Mouse (Mus musculus) heart, postnatal 25 days (tissue): ENCODE results near the gene Ints11. TPM values are rescaled to one million over a fixed set of nuclear protein-coding genes. Genes with fewer than 3 reads are reported as not detected.
A peak's percentile ranks its signal among the peaks of the same experiment; 100 is the strongest.

ENCODE experiments used
- DNase-seq: peaks from one replicate; pipeline ENCODE4 v3.0.0; 2022; ENCODE audit warnings: low spot score
- intact Hi-C: fragments of 180-260 bp; cut with DNase I; formaldehyde crosslinking; loops from one replicate; pipeline ENCODE4 v1.15.1; 2025
- total RNA-seq, 2 experiments: library from RNA; stranded (reverse); gene quantifications; 2 replicates each; pipeline ENCODE4 v1.2.3; 2021

The Ints11 gene
- total RNA-seq, 2 experiments from 2014 or later: 15.9 to 17.5 TPM

GRCm38 (mm10) chr4:155888181-155888580, 18.8 kb downstream of the Ints11 start:
- intact Hi-C loops: loop anchor here (2.0 kb wide), 1 partner anchor 19 kb away; the partner anchor contains the start of genes Cptp and Ints11
- DNase-seq: no peak

- DNase-seq: no peak
Observed at GRCm38 (mm10) chr4:155889316-155889715, 20.0 kb downstream of the Ints11 start.

GRCm38 (mm10) chr4:155891011-155891471, 21.7 kb downstream of the Ints11 start:
- no peak for DNase-seq
- intact Hi-C loops: loop anchor here (5.0 kb wide), 1 partner anchor 59 kb away; the partner anchor contains the start of gene Aurkaip1

More at GRCm38 (mm10) chr4:155889316-155889715, 20.0 kb downstream of the Ints11 start:
- intact Hi-C loops: loop anchor here (2.0 kb wide), 1 partner anchor 21 kb away; the partner anchor contains the start of genes Cptp and Ints11

- intact Hi-C loops: loop anchor here (2.0 to 5.0 kb wide), 2 partner anchors 49 to 59 kb away; partner anchors contain the start of gene Aurkaip1
- peak; percentile 90 for DNase-seq
Observed at GRCm38 (mm10) chr4:155891551-155892001, 22.2 kb downstream of the Ints11 start, which contains the start of the genes Pusl1 and Acap3. Gene Pusl1, minus strand, starts transcription at chr4:155891781. Gene Acap3, plus strand, starts transcription at chr4:155891822.

- DNase-seq: peak; percentile 70
- intact Hi-C loops: loop anchor here (2.0 to 5.0 kb wide), 2 partner anchors 49 to 60 kb away; partner anchors contain the start of gene Aurkaip1
Observed at GRCm38 (mm10) chr4:155892017-155892416, 22.7 kb downstream of the Ints11 start.

- intact Hi-C loops: loop anchor here (2.0 to 5.0 kb wide), 2 partner anchors 48 to 60 kb away; partner anchors contain the start of gene Aurkaip1
- no peak for DNase-seq
Observed at GRCm38 (mm10) chr4:155892438-155893211, 23.3 kb downstream of the Ints11 start.

- no peak for DNase-seq
- intact Hi-C loops: loop anchor here (2.0 to 5.0 kb wide), 2 partner anchors 48 to 61 kb away; partner anchors contain the start of gene Aurkaip1
Observed at GRCm38 (mm10) chr4:155893212-155893690, 23.9 kb downstream of the Ints11 start.

- peak; percentile 82 for DNase-seq
- intact Hi-C loops: loop anchor here (1.0 to 5.0 kb wide), 2 partner anchors 47 to 62 kb away; partner anchors contain the start of genes Aurkaip1 and Dvl1
Observed at GRCm38 (mm10) chr4:155894311-155894881, 25.1 kb downstream of the Ints11 start.

GRCm38 (mm10) chr4:155895216-155895615, 25.9 kb downstream of the Ints11 start:
- intact Hi-C loops: no loop called here

GRCm38 (mm10) chr4:155895826-155896225, 26.5 kb downstream of the Ints11 start:
- no peak for DNase-seq
- intact Hi-C loops: no loop called here

More at GRCm38 (mm10) chr4:155895216-155895615, 25.9 kb downstream of the Ints11 start:
- peak; percentile 44 for DNase-seq

- no peak for DNase-seq
- intact Hi-C loops: no loop called here
Observed at GRCm38 (mm10) chr4:155896461-155896860, 27.1 kb downstream of the Ints11 start.

- no peak for DNase-seq
- intact Hi-C loops: no loop called here
Observed at GRCm38 (mm10) chr4:155898318-155898717, 29.0 kb downstream of the Ints11 start.

- DNase-seq: no peak
- intact Hi-C loops: no loop called here
Observed at GRCm38 (mm10) chr4:155899355-155899754, 30.0 kb downstream of the Ints11 start.

- intact Hi-C loops: no loop called here
- DNase-seq: no peak
Observed at GRCm38 (mm10) chr4:155901205-155901604, 31.9 kb downstream of the Ints11 start.

- intact Hi-C loops: no loop called here
- no peak for DNase-seq
Observed at GRCm38 (mm10) chr4:155903246-155903645, 33.9 kb downstream of the Ints11 start.

GRCm38 (mm10) chr4:155904318-155905102, 35.2 kb downstream of the Ints11 start:
- DNase-seq: no peak
- intact Hi-C loops: no loop called here

- no peak for DNase-seq
Observed at GRCm38 (mm10) chr4:155905634-155906033, 36.3 kb downstream of the Ints11 start.

GRCm38 (mm10) chr4:155906125-155906524, 36.8 kb downstream of the Ints11 start:
- intact Hi-C loops: no loop called here
- DNase-seq: no peak

More at GRCm38 (mm10) chr4:155905634-155906033, 36.3 kb downstream of the Ints11 start:
- intact Hi-C loops: no loop called here

GRCm38 (mm10) chr4:155907003-155907402, 37.7 kb downstream of the Ints11 start:
- intact Hi-C loops: no loop called here
- DNase-seq: no peak
